Comparison of ENCODE assay signal across 8 mouse cellular contexts in genomic region chrX:73053860-73054563, GRCm38 (mm10). TPM values are rescaled to one million over a fixed set of nuclear protein-coding genes. Genes with fewer than 3 reads are reported as not detected.
A peak's percentile ranks its signal among the peaks of the same experiment; 100 is the strongest.
DNase-seq lines count a peak whose midpoint lies in the region; ATAC-seq lines count a peak whose summit lies in the region.

No protein-coding gene starts in this region.

- no peaks in the 10 kb centered on the region for H3K27me3 ChIP-seq in hindbrain, embryonic 14.5 days (ENCODE audit: control insufficient read depth, insufficient read depth, low read length)

- peak overlapping the region; percentile 18; the same call in 1 of the 2 replicates for H3K9ac ChIP-seq in hindbrain, embryonic 14.5 days

- ATAC-seq in hindbrain, embryonic 14.5 days (ENCODE audit: low FRiP score), result peak; percentile 99

- H3K9me3 ChIP-seq in hindbrain, embryonic 14.5 days (ENCODE audit: control insufficient read depth, low read length), result no peaks in the 10 kb centered on the region

- no peaks in the 10 kb centered on the region for H3K36me3 ChIP-seq in hindbrain, embryonic 14.5 days (replicated peaks; ENCODE audit: control insufficient read depth, insufficient read depth)

- H3K4me3 ChIP-seq in hindbrain, embryonic 14.5 days (replicated peaks; ENCODE audit: low read length), result no peak overlapping the region

- no peaks in the 10 kb centered on the region for H3K4me1 ChIP-seq in hindbrain, embryonic 14.5 days (replicated peaks; ENCODE audit: control insufficient read depth, insufficient read depth, low read length)

- peak overlapping the region; percentile 27; the same call in 1 of the 2 replicates for H3K4me2 ChIP-seq in hindbrain, embryonic 14.5 days (replicated peaks)

- DNase-seq in R1 (ENCODE audit: low read depth, low spot score), result peak; percentile 92
- DNase-seq in cerebellum, postnatal 25 days, result peak; percentile 95 to 96
- DNase-seq in frontal cortex, postnatal 36 days (ENCODE audit: low spot score in 2 of 2), result peak; percentile 92 to 95
- peak; percentile 95 for DNase-seq in hindbrain, embryonic 14.5 days (ENCODE audit: low spot score)
- DNase-seq in layer of hippocampus, postnatal 25 days (ENCODE audit: extremely low spot score in 1 of 2, low spot score in 1 of 2), result peak; percentile 88 to 98
- peak; percentile 93 for DNase-seq in lung, postnatal 14 days
- DNase-seq in retina, adult 2 months (ENCODE audit: low read depth, low spot score), result peak; percentile 85
- peak; percentile 88 for DNase-seq in thymus, postnatal 25 days

- H3K27ac ChIP-seq in hindbrain, embryonic 14.5 days, result peak overlapping the region; percentile 57; the same call in 1 of the 2 replicates

- WGBS in hindbrain, embryonic 14.5 days, result 18% methylated on average over 14 of the region's 14 CpGs

RNA-seq across cellular contexts. Expression of gene Pnma3, which starts 10.6 kb away (rescaled TPM):
- 2.8 and 4.4 TPM in 2 replicates for polyA plus RNA-seq in hindbrain, embryonic 14.5 days (2014; fragmentation: Nextera tagmentation; extraction: Ambion mirVana)
- total RNA-seq in layer of hippocampus, postnatal 25 days (2021), result 10 to 100 TPM; 15.7 to 25.1 TPM

RNA-seq across cellular contexts. Expression of gene Pnma5, which starts 17.1 kb away (rescaled TPM):
- not detected in 2 replicates for polyA plus RNA-seq in hindbrain, embryonic 14.5 days (2014; fragmentation: Nextera tagmentation; extraction: Ambion mirVana)
- under 1 TPM; 0.25 to 0.38 TPM for total RNA-seq in layer of hippocampus, postnatal 25 days (2021)

RNA-seq across cellular contexts. Expression of gene Xlr4a, which starts 28.3 kb away (rescaled TPM):
- not detected in 2 replicates for polyA plus RNA-seq in hindbrain, embryonic 14.5 days (2014; fragmentation: Nextera tagmentation; extraction: Ambion mirVana)
- 1 to 10 TPM in 1 of 2 experiments, not detected in 1; 2.7 TPM for total RNA-seq in layer of hippocampus, postnatal 25 days (2021)

RNA-seq across cellular contexts. Expression of gene Xlr3a, which starts 42.9 kb away (rescaled TPM):
- 4.8 and 7.7 TPM in 2 replicates for polyA plus RNA-seq in hindbrain, embryonic 14.5 days (2014; fragmentation: Nextera tagmentation; extraction: Ambion mirVana)
- 1 to 10 TPM; 2.0 to 3.4 TPM for total RNA-seq in layer of hippocampus, postnatal 25 days (2021)
